Mouse (Mus musculus): ENCODE measurements around the gene Pip5k1c. TPM values are rescaled to one million over a fixed set of nuclear protein-coding genes. Genes with fewer than 3 reads are reported as not detected.

Gene Pip5k1c
- polyA plus RNA-seq, 1 experiment from 2014 or later: 58.5 TPM

- no peak for ATAC-seq (ENCODE audit: low FRiP score, low read depth)
- peak overlapping the region; percentile 91 for H3K4me2 ChIP-seq (replicated peaks)
- WGBS: under 1% methylated on average over 38 of the region's 38 CpGs
- H3K36me3 ChIP-seq: peaks cover 68% of the 10 kb centered on the region
- H3K9me3 ChIP-seq: no peaks in the 10 kb centered on the region
- H3K4me3 ChIP-seq: peak overlapping the region; percentile 96
- H3K4me1 ChIP-seq: peaks cover 48% of the 10 kb centered on the region
- no peaks in the 10 kb centered on the region for H3K27me3 ChIP-seq
- H3K9ac ChIP-seq: peak overlapping the region; percentile 67
- H3K27ac ChIP-seq: peak overlapping the region; percentile 89
Observed at GRCm38 (mm10) chr10:81319741-81320549, 27.2 kb downstream of the Pip5k1c start.

GRCm38 (mm10) chr10:81320550-81321347, 28.0 kb downstream of the Pip5k1c start, which contains the start of gene Cactin:
Cactin (plus strand) TSS chr10:81321103.
- H3K4me2 ChIP-seq (replicated peaks): peak within 1 kb of the TSS; percentile 91
- H3K36me3 ChIP-seq: peaks cover 68% of the 10 kb centered on the region
- 1% methylated on average over 68 of the region's 68 CpGs for WGBS
- peak within 1 kb of the TSS; percentile 96 for H3K4me3 ChIP-seq
- H3K27ac ChIP-seq: peak within 1 kb of the TSS; percentile 89
- ATAC-seq (ENCODE audit: low FRiP score, low read depth): peak; percentile 94
- H3K4me1 ChIP-seq: peaks cover 48% of the 10 kb centered on the region
- no peaks in the 10 kb centered on the region for H3K27me3 ChIP-seq
- H3K9me3 ChIP-seq: no peaks in the 10 kb centered on the region
- peak within 1 kb of the TSS; percentile 95 for H3K9ac ChIP-seq

GRCm38 (mm10) chr10:81321436-81321835, 28.7 kb downstream of the Pip5k1c start:
- peak overlapping the region; percentile 91 for H3K4me2 ChIP-seq (replicated peaks)

GRCm38 (mm10) chr10:81322444-81322843, 29.7 kb downstream of the Pip5k1c start:
- no peaks in the 10 kb centered on the region for H3K9me3 ChIP-seq
- H3K27ac ChIP-seq: no peak overlapping the region
- H3K4me2 ChIP-seq (replicated peaks): peak overlapping the region; percentile 91
- H3K4me1 ChIP-seq: peaks cover 33% of the 10 kb centered on the region
- no peak for ATAC-seq (ENCODE audit: low FRiP score, low read depth)
- peaks cover 69% of the 10 kb centered on the region for H3K36me3 ChIP-seq
- peak overlapping the region; percentile 95 for H3K9ac ChIP-seq
- H3K27me3 ChIP-seq: no peaks in the 10 kb centered on the region
- 94% methylated on average over 27 of the region's 27 CpGs for WGBS
- peak overlapping the region; percentile 96 for H3K4me3 ChIP-seq

More at GRCm38 (mm10) chr10:81321436-81321835, 28.7 kb downstream of the Pip5k1c start:
- Histone ChIP-seq H3K4me1 (peaks cover 43% of the 10 kb centered on the region), H3K4me3 (peak overlapping the region; percentile 96), H3K36me3 (peaks cover 68% of the 10 kb centered on the region), H3K9me3 (no peaks in the 10 kb centered on the region), H3K9ac (peak overlapping the region; percentile 95), H3K27ac (peak overlapping the region; percentile 63; the same call in 1 of the 2 replicates), H3K27me3 (no peaks in the 10 kb centered on the region)
- ATAC-seq (ENCODE audit: low FRiP score, low read depth): no peak
- WGBS: 3% methylated on average over 20 of the region's 20 CpGs

GRCm38 (mm10) chr10:81323141-81323775, 30.5 kb downstream of the Pip5k1c start:
- 93% methylated on average over 23 of the region's 23 CpGs for WGBS
- H3K27me3 ChIP-seq: no peaks in the 10 kb centered on the region
- H3K9ac ChIP-seq: no peak overlapping the region
- H3K4me3 ChIP-seq: 0 out of 2 replicates have a peak overlapping the region, but pooled peaks have one; percentile 96
- H3K9me3 ChIP-seq: no peaks in the 10 kb centered on the region
- H3K4me2 ChIP-seq (replicated peaks): no peak overlapping the region; the same call in 1 of the 2 replicates
- peaks cover 29% of the 10 kb centered on the region for H3K4me1 ChIP-seq
- no peak for ATAC-seq (ENCODE audit: low FRiP score, low read depth)
- no peak overlapping the region for H3K27ac ChIP-seq
- H3K36me3 ChIP-seq: peaks cover 68% of the 10 kb centered on the region

- WGBS: 96% methylated on average over 18 of the region's 18 CpGs
- H3K9me3 ChIP-seq: no peaks in the 10 kb centered on the region
- H3K27ac ChIP-seq: no peak overlapping the region
- no peaks in the 10 kb centered on the region for H3K27me3 ChIP-seq
- no peak overlapping the region for H3K4me2 ChIP-seq (replicated peaks)
- no peak overlapping the region for H3K9ac ChIP-seq
- H3K4me1 ChIP-seq: peaks cover 28% of the 10 kb centered on the region
- H3K4me3 ChIP-seq: no peak overlapping the region
- peaks cover 63% of the 10 kb centered on the region for H3K36me3 ChIP-seq
- ATAC-seq (ENCODE audit: low FRiP score, low read depth): no peak
Observed at GRCm38 (mm10) chr10:81323791-81324530, 31.2 kb downstream of the Pip5k1c start.

GRCm38 (mm10) chr10:81325176-81325575, 32.4 kb downstream of the Pip5k1c start:
- H3K9me3 ChIP-seq: no peaks in the 10 kb centered on the region
- no peaks in the 10 kb centered on the region for H3K27me3 ChIP-seq
- no peak overlapping the region for H3K9ac ChIP-seq
- no peak overlapping the region for H3K4me2 ChIP-seq (replicated peaks)
- peaks cover 63% of the 10 kb centered on the region for H3K36me3 ChIP-seq
- ATAC-seq (ENCODE audit: low FRiP score, low read depth): no peak
- H3K4me3 ChIP-seq: no peak overlapping the region
- peaks cover 31% of the 10 kb centered on the region for H3K4me1 ChIP-seq
- H3K27ac ChIP-seq: no peak overlapping the region
- 95% methylated on average over 21 of the region's 21 CpGs for WGBS

- WGBS: 94% methylated on average over 18 of the region's 18 CpGs
- H3K9me3 ChIP-seq: no peaks in the 10 kb centered on the region
- ATAC-seq (ENCODE audit: low FRiP score, low read depth): no peak
Observed at GRCm38 (mm10) chr10:81325781-81326180, 33.0 kb downstream of the Pip5k1c start.

GRCm38 (mm10) chr10:81326858-81327257, 34.1 kb downstream of the Pip5k1c start:
- H3K4me2 ChIP-seq (replicated peaks): no peak overlapping the region
- peaks cover 6% of the 10 kb centered on the region for H3K27me3 ChIP-seq
- no peaks in the 10 kb centered on the region for H3K9me3 ChIP-seq
- no peak overlapping the region for H3K4me3 ChIP-seq
- WGBS: 78% methylated on average over 6 of the region's 6 CpGs
- H3K27ac ChIP-seq: 0 out of 2 replicates have a peak overlapping the region, but pooled peaks have one; percentile 17
- ATAC-seq (ENCODE audit: low FRiP score, low read depth): no peak
- H3K9ac ChIP-seq: no peak overlapping the region; the same call in 1 of the 2 replicates
- H3K4me1 ChIP-seq: peaks cover 31% of the 10 kb centered on the region
- H3K36me3 ChIP-seq: peaks cover 63% of the 10 kb centered on the region

More at GRCm38 (mm10) chr10:81325781-81326180, 33.0 kb downstream of the Pip5k1c start:
- Histone ChIP-seq H3K4me3 (no peak overlapping the region), H3K9ac (no peak overlapping the region), H3K4me2 (replicated peaks) (no peak overlapping the region), H3K27me3 (0 out of 2 replicates have a peak, but pooled peaks cover 2% of the 10 kb centered on the region), H3K27ac (no peak overlapping the region), H3K36me3 (peaks cover 63% of the 10 kb centered on the region), H3K4me1 (peaks cover 35% of the 10 kb centered on the region)

- Histone ChIP-seq H3K4me2 (replicated peaks) (no peak overlapping the region), H3K36me3 (peaks cover 54% of the 10 kb centered on the region), H3K4me1 (peaks cover 28% of the 10 kb centered on the region), H3K27me3 (peaks cover 16% of the 10 kb centered on the region), H3K27ac (no peak overlapping the region), H3K9me3 (no peaks in the 10 kb centered on the region), H3K4me3 (no peak overlapping the region), H3K9ac (0 out of 2 replicates have a peak overlapping the region, but pooled peaks have one; percentile 15)
- 17% methylated on average over 2 of the region's 2 CpGs for WGBS
- ATAC-seq (ENCODE audit: low FRiP score, low read depth): no peak
Observed at GRCm38 (mm10) chr10:81327959-81328358, 35.2 kb downstream of the Pip5k1c start.

- Histone ChIP-seq H3K27ac (peak within 1 kb of the TSS; percentile 90), H3K27me3 (peaks cover 21% of the 10 kb centered on the region), H3K36me3 (peaks cover 50% of the 10 kb centered on the region), H3K4me1 (peaks cover 28% of the 10 kb centered on the region), H3K9me3 (no peaks in the 10 kb centered on the region), H3K9ac (peak within 1 kb of the TSS; percentile 54; the same call in 1 of the 2 replicates), H3K4me2 (replicated peaks) (peak within 1 kb of the TSS; percentile 30), H3K4me3 (no peak within 1 kb of the TSS)
- 15% methylated on average over 10 of the region's 10 CpGs for WGBS
- ATAC-seq (ENCODE audit: low FRiP score, low read depth): no peak
Observed at GRCm38 (mm10) chr10:81328386-81328785, 35.6 kb downstream of the Pip5k1c start, which contains the start of gene Tbxa2r. Tbxa2r (plus strand) TSS chr10:81328731.

Measured in limb, embryonic 13.5 days (tissue).